Mouse (Mus musculus): ENCODE results near the gene C1qtnf1. TPM values are rescaled to one million over a fixed set of nuclear protein-coding genes. Genes with fewer than 3 reads are reported as not detected.

Gene C1qtnf1
- polyA plus RNA-seq, 1 experiment from 2014 or later, result 3.4 TPM

DNA sequence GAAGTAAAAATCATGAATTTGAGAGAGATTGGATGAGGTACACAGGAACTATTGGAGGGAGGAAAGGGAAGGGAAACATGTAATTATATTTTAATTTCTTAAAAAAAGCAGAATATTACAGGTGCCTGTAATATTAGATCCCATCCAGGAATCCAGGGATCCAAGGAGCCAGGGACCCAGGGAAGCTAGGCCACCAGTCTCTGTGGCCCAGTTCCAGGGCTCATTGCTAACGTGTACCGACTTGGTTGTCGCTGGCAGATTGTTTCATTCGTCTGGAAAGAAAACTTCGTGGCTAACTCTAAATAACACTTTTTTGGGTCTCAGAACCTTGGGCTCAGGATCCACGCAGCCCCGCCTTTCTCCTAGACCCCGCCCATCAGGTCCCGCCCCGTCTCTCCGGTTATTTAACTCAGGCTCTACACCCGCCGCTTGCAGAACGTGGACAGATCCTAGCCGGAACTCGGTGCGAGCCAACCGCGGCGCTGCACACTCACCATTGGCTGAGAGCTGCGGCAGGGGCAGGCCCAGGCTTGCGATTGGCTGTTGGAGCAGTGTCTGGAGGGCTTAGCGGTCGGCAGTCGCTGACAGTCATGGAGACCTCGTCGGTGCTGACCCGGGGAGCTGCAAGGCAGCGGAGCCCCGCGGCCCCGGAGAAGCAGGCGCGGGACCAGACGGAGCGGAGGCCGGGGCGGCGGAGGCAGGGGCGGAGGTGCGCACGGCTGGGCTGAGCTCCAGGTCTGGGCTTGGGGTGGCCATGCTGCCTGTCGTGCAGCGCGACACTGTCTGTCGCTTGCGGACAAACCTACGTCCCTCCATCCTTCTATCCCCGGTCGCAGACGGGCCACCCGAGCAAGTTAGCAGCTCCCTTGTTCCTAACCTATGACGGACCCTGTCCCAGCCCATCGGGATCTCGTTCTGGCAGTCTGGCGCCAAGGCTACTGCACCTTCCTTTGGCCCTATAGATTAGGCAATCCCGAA lies 48.7 kb downstream of the C1qtnf1 start, which contains the start of gene Engase:
Gene Engase (plus strand): TSS at position 434 of the 978 bp plus-strand sequence.
- peak within 1 kb of the TSS; percentile 77 for H3K4me3 ChIP-seq (replicated peaks)
- H3K27me3 ChIP-seq, result no peaks in the 10 kb centered on the region
- H3K27ac ChIP-seq, result no peak within 1 kb of the TSS; the same call in 1 of the 2 replicates
- 2% methylated on average over 57 of the region's 57 CpGs for WGBS
- peaks cover 12% of the 10 kb centered on the region for H3K36me3 ChIP-seq
- H3K4me2 ChIP-seq, result peak within 1 kb of the TSS; percentile 81
- peak within 1 kb of the TSS; percentile 72 for H3K9ac ChIP-seq (replicated peaks)
- peaks cover 22% of the 10 kb centered on the region for H3K4me1 ChIP-seq (replicated peaks)
- ATAC-seq (ENCODE audit: insufficient number of reproducible peaks, insufficient read depth, low FRiP score, low TSS enrichment, low read depth), result peak; percentile 99
- no peaks in the 10 kb centered on the region for H3K9me3 ChIP-seq

DNA sequence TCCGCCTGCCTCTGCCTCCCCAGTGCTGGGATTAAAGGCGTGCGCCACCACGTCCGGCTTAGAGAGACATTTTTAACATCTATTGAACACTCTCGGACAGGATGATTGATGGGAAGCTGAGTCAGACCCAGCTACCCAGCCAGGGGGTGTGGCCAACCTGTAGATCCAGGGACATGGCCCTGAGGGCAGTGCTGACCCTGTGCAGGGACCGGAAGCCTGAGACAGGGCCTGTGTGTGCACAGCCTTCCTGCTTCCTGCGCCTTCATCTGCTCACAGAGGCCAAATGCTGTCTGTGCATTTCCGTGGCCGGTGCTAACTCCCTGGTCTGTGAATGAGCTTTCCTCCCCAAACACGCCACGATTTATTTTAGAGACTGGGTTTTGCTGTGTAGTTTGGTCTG lies 51.8 kb downstream of the C1qtnf1 start:
- H3K36me3 ChIP-seq, result peaks cover 37% of the 10 kb centered on the region
- no peak overlapping the region for H3K27ac ChIP-seq
- H3K4me1 ChIP-seq (replicated peaks), result peaks cover 21% of the 10 kb centered on the region
- no peak overlapping the region for H3K4me2 ChIP-seq
- H3K4me3 ChIP-seq (replicated peaks), result no peak overlapping the region
- H3K9ac ChIP-seq (replicated peaks), result no peak overlapping the region
- WGBS, result 84% methylated on average over 12 of the region's 12 CpGs
- no peaks in the 10 kb centered on the region for H3K9me3 ChIP-seq
- no peaks in the 10 kb centered on the region for H3K27me3 ChIP-seq
- no peak for ATAC-seq (ENCODE audit: insufficient number of reproducible peaks, insufficient read depth, low FRiP score, low TSS enrichment, low read depth)

DNA sequence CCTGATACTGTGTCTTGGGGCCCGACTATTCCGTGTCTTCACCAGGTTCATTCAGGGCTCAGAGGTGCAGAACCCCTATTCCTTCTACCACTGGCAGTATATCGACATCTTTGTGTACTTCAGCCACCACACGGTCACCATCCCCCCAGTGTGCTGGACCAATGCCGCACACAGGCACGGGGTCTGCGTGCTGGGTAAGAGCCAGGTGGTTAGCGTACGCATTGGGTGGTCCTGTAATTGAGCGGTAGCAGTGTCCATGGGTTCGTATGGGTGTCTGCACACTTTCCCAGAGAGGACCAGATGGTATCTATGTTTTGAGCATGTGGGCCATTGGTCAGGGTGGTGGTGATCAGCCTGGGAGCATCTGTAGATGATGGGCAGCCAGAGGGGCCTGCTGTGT lies 53.2 kb downstream of the C1qtnf1 start:
- no peak overlapping the region for H3K27ac ChIP-seq
- H3K4me2 ChIP-seq, result no peak overlapping the region
- WGBS, result 93% methylated on average over 11 of the region's 11 CpGs

GRCm38 (mm10) chr11:118481751-118482150 lies 53.7 kb downstream of the C1qtnf1 start:
- H3K9me3 ChIP-seq, result no peaks in the 10 kb centered on the region
- H3K4me2 ChIP-seq, result no peak overlapping the region
- H3K36me3 ChIP-seq, result peaks cover 54% of the 10 kb centered on the region
- 82% methylated on average over 14 of the region's 14 CpGs for WGBS
- H3K4me1 ChIP-seq (replicated peaks), result peaks cover 8% of the 10 kb centered on the region
- no peak overlapping the region for H3K4me3 ChIP-seq (replicated peaks)
- no peaks in the 10 kb centered on the region for H3K27me3 ChIP-seq
- no peak for ATAC-seq (ENCODE audit: insufficient number of reproducible peaks, insufficient read depth, low FRiP score, low TSS enrichment, low read depth)
- no peak overlapping the region for H3K27ac ChIP-seq
- no peak overlapping the region; the same call in 1 of the 2 replicates for H3K9ac ChIP-seq (replicated peaks)

More for the DNA sequence above, 53.2 kb downstream of the C1qtnf1 start:
- H3K9ac ChIP-seq (replicated peaks), result no peak overlapping the region
- H3K4me1 ChIP-seq (replicated peaks), result peaks cover 8% of the 10 kb centered on the region
- H3K27me3 ChIP-seq, result no peaks in the 10 kb centered on the region
- no peaks in the 10 kb centered on the region for H3K9me3 ChIP-seq
- no peak overlapping the region for H3K4me3 ChIP-seq (replicated peaks)
- ATAC-seq (ENCODE audit: insufficient number of reproducible peaks, insufficient read depth, low FRiP score, low TSS enrichment, low read depth), result no peak
- H3K36me3 ChIP-seq, result peaks cover 49% of the 10 kb centered on the region

- 80% methylated on average over 8 of the region's 8 CpGs for WGBS
- peaks cover 9% of the 10 kb centered on the region for H3K4me1 ChIP-seq (replicated peaks)
Observed at GRCm38 (mm10) chr11:118484169-118484568, 56.2 kb downstream of the C1qtnf1 start.

DNA sequence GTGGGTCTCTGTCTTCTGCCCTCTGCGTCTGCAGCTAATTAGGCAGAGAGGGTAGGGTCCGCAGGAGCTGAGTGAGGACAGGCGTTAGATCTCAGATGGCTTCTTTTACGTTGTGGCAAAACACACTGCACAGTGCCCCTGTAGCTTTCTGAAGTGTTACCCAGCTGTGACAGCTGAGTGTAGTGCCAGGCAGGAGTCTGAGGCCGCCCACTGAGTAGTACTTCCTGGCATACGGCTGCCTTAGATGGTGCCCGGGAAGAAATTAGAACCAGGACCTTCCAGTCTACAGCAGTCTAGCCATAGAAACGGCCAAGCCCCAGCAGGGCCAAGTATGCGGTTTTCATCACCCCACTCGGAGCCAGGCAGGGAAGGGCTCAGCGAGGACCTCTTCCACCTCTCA lies 57.3 kb downstream of the C1qtnf1 start:
- H3K4me2 ChIP-seq, result no peak overlapping the region
- ATAC-seq (ENCODE audit: insufficient number of reproducible peaks, insufficient read depth, low FRiP score, low TSS enrichment, low read depth), result no peak
- WGBS, result 42% methylated on average over 11 of the region's 11 CpGs

More at GRCm38 (mm10) chr11:118484169-118484568, 56.2 kb downstream of the C1qtnf1 start:
- H3K9me3 ChIP-seq, result no peaks in the 10 kb centered on the region
- peaks cover 3% of the 10 kb centered on the region for H3K27me3 ChIP-seq
- H3K9ac ChIP-seq (replicated peaks), result no peak overlapping the region
- peaks cover 64% of the 10 kb centered on the region for H3K36me3 ChIP-seq
- no peak overlapping the region for H3K27ac ChIP-seq
- H3K4me2 ChIP-seq, result no peak overlapping the region
- no peak for ATAC-seq (ENCODE audit: insufficient number of reproducible peaks, insufficient read depth, low FRiP score, low TSS enrichment, low read depth)
- H3K4me3 ChIP-seq (replicated peaks), result no peak overlapping the region

DNA sequence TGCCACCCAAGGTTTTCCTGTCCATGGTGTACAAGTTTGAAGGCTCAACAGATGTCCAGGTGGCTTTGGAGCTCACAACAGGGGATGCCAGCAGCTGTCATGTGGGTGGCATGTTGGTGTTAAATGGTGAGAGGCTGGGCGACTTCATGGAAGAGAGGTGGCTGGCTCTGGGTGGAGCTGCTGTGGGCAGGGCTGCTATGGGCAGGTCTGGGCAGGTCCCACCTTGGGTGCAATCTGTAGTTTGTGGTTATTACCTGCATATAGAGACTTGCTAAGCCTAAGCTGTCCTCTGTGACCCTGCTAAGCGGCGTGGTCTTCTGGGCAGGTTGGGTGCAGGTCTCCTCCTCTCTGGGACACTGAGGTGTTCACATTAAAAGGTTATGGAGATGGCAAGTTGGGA lies 57.8 kb downstream of the C1qtnf1 start:
- ATAC-seq (ENCODE audit: insufficient number of reproducible peaks, insufficient read depth, low FRiP score, low TSS enrichment, low read depth), result no peak
- no peak overlapping the region for H3K4me3 ChIP-seq (replicated peaks)
- H3K4me2 ChIP-seq, result no peak overlapping the region
- peaks cover 13% of the 10 kb centered on the region for H3K27me3 ChIP-seq
- H3K4me1 ChIP-seq (replicated peaks), result peaks cover 18% of the 10 kb centered on the region
- H3K27ac ChIP-seq, result no peak overlapping the region
- 82% methylated on average over 3 of the region's 3 CpGs for WGBS
- no peaks in the 10 kb centered on the region for H3K9me3 ChIP-seq
- no peak overlapping the region for H3K9ac ChIP-seq (replicated peaks)
- H3K36me3 ChIP-seq, result peaks cover 55% of the 10 kb centered on the region

More for the DNA sequence above, 57.3 kb downstream of the C1qtnf1 start:
- no peaks in the 10 kb centered on the region for H3K9me3 ChIP-seq
- H3K36me3 ChIP-seq, result peaks cover 55% of the 10 kb centered on the region
- H3K4me1 ChIP-seq (replicated peaks), result peaks cover 14% of the 10 kb centered on the region
- H3K9ac ChIP-seq (replicated peaks), result no peak overlapping the region
- H3K27me3 ChIP-seq, result peaks cover 8% of the 10 kb centered on the region
- no peak overlapping the region for H3K4me3 ChIP-seq (replicated peaks)
- H3K27ac ChIP-seq, result no peak overlapping the region

GRCm38 (mm10) chr11:118486281-118486680 lies 58.3 kb downstream of the C1qtnf1 start:
- peaks cover 16% of the 10 kb centered on the region for H3K27me3 ChIP-seq
- H3K9ac ChIP-seq (replicated peaks), result no peak overlapping the region
- H3K9me3 ChIP-seq, result no peaks in the 10 kb centered on the region
- peaks cover 55% of the 10 kb centered on the region for H3K36me3 ChIP-seq
- H3K27ac ChIP-seq, result no peak overlapping the region
- ATAC-seq (ENCODE audit: insufficient number of reproducible peaks, insufficient read depth, low FRiP score, low TSS enrichment, low read depth), result no peak
- H3K4me1 ChIP-seq (replicated peaks), result peaks cover 19% of the 10 kb centered on the region
- H3K4me2 ChIP-seq, result no peak overlapping the region
- no peak overlapping the region for H3K4me3 ChIP-seq (replicated peaks)
- WGBS, result 86% methylated on average over 6 of the region's 6 CpGs

DNA sequence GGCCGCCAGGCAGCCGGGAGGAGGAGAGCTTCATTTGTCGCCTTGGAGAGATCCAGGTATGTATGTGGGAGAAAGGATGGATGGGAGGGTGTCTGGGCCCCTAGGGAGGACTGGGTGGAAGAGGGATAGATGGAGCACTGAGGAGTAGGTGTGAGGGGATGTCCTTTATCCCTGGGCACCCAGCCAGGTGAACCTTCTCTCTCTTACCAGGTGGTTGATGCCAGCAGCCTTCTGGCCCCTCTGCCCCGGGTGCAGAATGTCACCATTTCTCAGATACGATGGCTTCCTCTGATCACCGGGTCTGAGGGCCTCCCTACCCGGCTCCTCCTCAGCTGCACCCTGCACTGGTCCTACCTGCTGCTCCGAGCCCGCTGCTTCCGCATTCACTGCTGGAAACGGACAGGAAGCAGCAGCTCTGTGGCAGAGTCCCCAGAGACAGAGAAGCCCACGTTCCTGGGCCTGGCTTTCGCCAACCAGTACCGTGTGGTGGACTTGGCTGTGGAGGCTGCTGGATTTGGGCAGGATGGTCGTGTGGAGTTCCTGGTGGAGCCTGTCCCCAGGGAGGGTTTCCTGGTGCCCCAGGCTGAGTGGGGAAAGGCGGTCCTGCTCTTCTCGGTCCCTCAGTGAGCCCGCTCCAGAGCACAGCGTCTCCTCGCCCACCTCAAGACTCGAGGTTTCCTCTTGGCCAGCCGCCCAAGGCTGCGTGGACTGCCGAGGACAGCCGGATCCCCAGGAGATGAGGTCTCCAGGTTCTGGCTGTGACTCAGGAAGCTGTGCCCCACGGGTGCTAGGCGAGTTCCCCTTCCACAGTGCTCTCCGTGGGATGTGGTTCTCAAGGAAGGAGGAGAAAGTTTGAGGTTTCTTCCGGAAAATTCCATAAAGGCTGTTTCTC lies 59.1 kb downstream of the C1qtnf1 start:
- peaks cover 20% of the 10 kb centered on the region for H3K27me3 ChIP-seq
- ATAC-seq (ENCODE audit: insufficient number of reproducible peaks, insufficient read depth, low FRiP score, low TSS enrichment, low read depth), result no peak
- H3K27ac ChIP-seq, result no peak overlapping the region
- H3K4me2 ChIP-seq, result no peak overlapping the region
- H3K4me1 ChIP-seq (replicated peaks), result peaks cover 22% of the 10 kb centered on the region
- H3K36me3 ChIP-seq, result peaks cover 49% of the 10 kb centered on the region
- no peaks in the 10 kb centered on the region for H3K9me3 ChIP-seq
- 88% methylated on average over 29 of the region's 29 CpGs for WGBS
- no peak overlapping the region for H3K9ac ChIP-seq (replicated peaks)
- H3K4me3 ChIP-seq (replicated peaks), result no peak overlapping the region

- peak overlapping the region; percentile 41; the same call in 1 of the 2 replicates for H3K27ac ChIP-seq
Observed at GRCm38 (mm10) chr11:118488191-118488906, 60.3 kb downstream of the C1qtnf1 start.

More at GRCm38 (mm10) chr11:118488191-118488906, 60.3 kb downstream of the C1qtnf1 start:
- Histone ChIP-seq H3K9me3 (no peaks in the 10 kb centered on the region), H3K27me3 (peaks cover 20% of the 10 kb centered on the region), H3K36me3 (peaks cover 38% of the 10 kb centered on the region), H3K4me3 (replicated peaks) (no peak overlapping the region), H3K4me1 (replicated peaks) (peaks cover 29% of the 10 kb centered on the region), H3K9ac (replicated peaks) (no peak overlapping the region), H3K4me2 (no peak overlapping the region)
- ATAC-seq (ENCODE audit: insufficient number of reproducible peaks, insufficient read depth, low FRiP score, low TSS enrichment, low read depth), result no peak
- WGBS, result 67% methylated on average over 8 of the region's 8 CpGs
